Mouse (Mus musculus): ENCODE results near the gene Fat3. TPM values are rescaled to one million over a fixed set of nuclear protein-coding genes. Genes with fewer than 3 reads are reported as not detected.
A peak's percentile ranks its signal among the peaks of the same experiment; 100 is the strongest.

Gene Fat3
- 10 to 100 TPM; 37.8 to 40.5 (median 39.8) TPM for total RNA-seq (2022)

GRCm38 (mm10) chr9:16501186-16501711 lies at the start of gene Fat3:
Fat3 (minus strand) TSS chr9:16501285.
- DNase-seq (ENCODE audit: low spot score in 2 of 2): peak; percentile 19 to 50

- DNase-seq (ENCODE audit: low spot score in 2 of 2): no peak
Observed at GRCm38 (mm10) chr9:16532884-16533283, 31.8 kb upstream of the Fat3 start.

GRCm38 (mm10) chr9:16517543-16517942 lies 16.5 kb upstream of the Fat3 start:
- DNase-seq (ENCODE audit: low spot score in 2 of 2): no peak

GRCm38 (mm10) chr9:16512005-16512404 lies 10.9 kb upstream of the Fat3 start:
- DNase-seq (ENCODE audit: low spot score in 2 of 2): no peak

- no peak for DNase-seq (ENCODE audit: low spot score in 2 of 2)
Observed at GRCm38 (mm10) chr9:16503776-16504175, 2.7 kb upstream of the Fat3 start.

- no peak for DNase-seq (ENCODE audit: low spot score in 2 of 2)
Observed at GRCm38 (mm10) chr9:16502673-16503343, 1.7 kb upstream of the Fat3 start.

GRCm38 (mm10) chr9:16501990-16502672 lies 1.0 kb upstream of the Fat3 start:
- DNase-seq (ENCODE audit: low spot score in 2 of 2): peak; percentile 60 to 65

GRCm38 (mm10) chr9:16500382-16501185 lies 501 bp downstream of the Fat3 start:
- peak; percentile 33 to 35 for DNase-seq (ENCODE audit: low spot score in 2 of 2)

GRCm38 (mm10) chr9:16499621-16500381 lies 1.3 kb downstream of the Fat3 start:
- peak; percentile 34 to 57 for DNase-seq (ENCODE audit: low spot score in 2 of 2)

GRCm38 (mm10) chr9:16498876-16499275 lies 2.2 kb downstream of the Fat3 start:
- no peak for DNase-seq (ENCODE audit: low spot score in 2 of 2)

- no peak for DNase-seq (ENCODE audit: low spot score in 2 of 2)
Observed at GRCm38 (mm10) chr9:16497361-16497760, 3.7 kb downstream of the Fat3 start.

- DNase-seq (ENCODE audit: low spot score in 2 of 2): no peak
Observed at GRCm38 (mm10) chr9:16496331-16496730, 4.8 kb downstream of the Fat3 start.

GRCm38 (mm10) chr9:16489661-16490060 lies 11.4 kb downstream of the Fat3 start:
- no peak for DNase-seq (ENCODE audit: low spot score in 2 of 2)

- no peak for DNase-seq (ENCODE audit: low spot score in 2 of 2)
Observed at GRCm38 (mm10) chr9:16487565-16487964, 13.5 kb downstream of the Fat3 start.

GRCm38 (mm10) chr9:16486229-16486628 lies 14.9 kb downstream of the Fat3 start:
- DNase-seq (ENCODE audit: low spot score in 2 of 2): no peak

- no peak for DNase-seq (ENCODE audit: low spot score in 2 of 2)
Observed at GRCm38 (mm10) chr9:16485173-16485572, 15.9 kb downstream of the Fat3 start.

GRCm38 (mm10) chr9:16484765-16485164 lies 16.3 kb downstream of the Fat3 start:
- DNase-seq (ENCODE audit: low spot score in 2 of 2): no peak

- DNase-seq (ENCODE audit: low spot score in 2 of 2): no peak
Observed at GRCm38 (mm10) chr9:16461491-16461890, 39.6 kb downstream of the Fat3 start.

- DNase-seq (ENCODE audit: low spot score in 2 of 2): no peak
Observed at GRCm38 (mm10) chr9:16460591-16460990, 40.5 kb downstream of the Fat3 start.

GRCm38 (mm10) chr9:16441930-16442329 lies 59.2 kb downstream of the Fat3 start:
- DNase-seq (ENCODE audit: low spot score in 2 of 2): no peak

GRCm38 (mm10) chr9:16440638-16441037 lies 60.4 kb downstream of the Fat3 start:
- no peak for DNase-seq (ENCODE audit: low spot score in 2 of 2)
